Mouse (Mus musculus) CH12.LX (cell line): Measurements from ENCODE around the gene Nfia.

Source experiments
- CTCF ChIP-seq, 2 experiments: IDR thresholded peaks in 1 of 2; conservative IDR thresholded peaks in 1 of 2; 2 replicates each; pipeline ENCODE4 v1.5.1; 2011 to 2012; ENCODE audit warnings: low read depth in 2 of 2, low read length in 2 of 2, improper control_type of control experiment in 1 of 2, inconsistent platforms in 1 of 2, mild to moderate bottlenecking in 1 of 2, moderate library complexity in 1 of 2
- EP300 ChIP-seq: IDR thresholded peaks from 2 replicates; pipeline ENCODE4 v1.6.1; 2011; ENCODE audit warnings: low read length, improper control_type of control experiment
- IRF4 ChIP-seq: IDR thresholded peaks from 2 replicates; pipeline ENCODE4 v1.6.1; 2014; ENCODE audit warnings: low read depth, mild to moderate bottlenecking, inconsistent platforms, low read length, improper control_type of control experiment
- NELFE ChIP-seq: IDR thresholded peaks from 2 replicates; pipeline ENCODE4 v1.6.1; 2011; ENCODE audit warnings: low read depth, low read length, improper control_type of control experiment
- RAD21 ChIP-seq: IDR thresholded peaks from 2 replicates; pipeline ENCODE4 v1.6.1; 2011; ENCODE audit warnings: low read depth, mild to moderate bottlenecking, low read length, improper control_type of control experiment, moderate library complexity
- SIN3A ChIP-seq: IDR thresholded peaks from 2 replicates; pipeline ENCODE4 v1.6.1; 2012; ENCODE audit warnings: low read length, improper control_type of control experiment, inconsistent platforms
- ZMIZ1 ChIP-seq: IDR thresholded peaks from 2 replicates; pipeline ENCODE4 v1.6.1; 2012; ENCODE audit warnings: low read depth, mild to moderate bottlenecking, inconsistent platforms, low read length, improper control_type of control experiment

DNA sequence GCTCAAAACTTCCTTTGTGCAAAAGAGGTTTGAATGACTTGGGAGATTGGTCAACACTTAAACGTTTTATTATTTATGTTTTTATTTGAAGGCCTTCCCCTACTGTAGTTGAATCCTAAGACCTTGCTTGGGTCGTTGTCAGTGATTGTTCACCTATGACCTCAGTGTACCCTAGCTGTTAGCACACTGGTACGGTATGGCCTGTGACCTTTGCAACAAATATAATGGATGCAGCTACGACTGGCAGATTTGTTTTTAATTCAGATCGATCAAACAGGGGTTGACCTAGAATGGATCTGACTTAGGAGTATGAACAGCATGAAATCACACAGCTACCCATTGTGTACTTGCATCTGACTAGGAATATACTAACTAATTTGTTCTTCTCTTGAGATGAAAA, 266.6 kb downstream of the Nfia start:
- TF ChIP-seq CTCF (conservative IDR thresholded peaks at IDR 0.05 in 1 of 2, IDR thresholded peaks at IDR 0.05 in 1 of 2; ENCODE audit: low read depth in 2 of 2, low read length in 2 of 2) (no peak), EP300 (no peak), IRF4 (no peak), RAD21 (no peak), SIN3A (no peak), ZMIZ1 (no peak), NELFE (no peak)
